Mouse (Mus musculus): ENCODE measurements around the gene Rbm20.

DNA sequence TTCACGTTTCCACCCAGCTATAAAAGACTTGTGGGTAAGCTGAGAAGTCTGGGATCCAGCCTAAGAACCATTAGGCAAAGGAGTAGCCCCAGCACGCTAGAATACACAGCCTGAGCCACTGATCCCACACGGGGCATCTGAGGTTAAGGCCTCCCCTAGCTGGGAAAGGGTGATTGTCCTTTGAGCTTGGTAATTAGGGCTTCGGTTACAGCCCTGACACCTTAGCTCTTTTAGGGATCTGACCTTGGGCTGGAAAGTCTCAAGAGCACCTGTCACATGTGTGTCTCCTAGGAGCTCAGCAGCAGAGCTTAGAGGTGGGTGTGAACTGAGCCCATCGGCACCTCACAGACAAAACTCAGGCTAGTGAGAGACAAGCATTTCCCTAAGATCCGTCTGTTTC is 146.7 kb downstream of the Rbm20 start:
- TF ChIP-seq ZC3H11A (IDR thresholded peaks at IDR 0.05; ENCODE audit: borderline replicate concordance, low read depth, low read length) (no peak), CHD2 (IDR thresholded peaks at IDR 0.05; ENCODE audit: low read depth, low read length) (no peak), MAFK (IDR thresholded peaks at IDR 0.05; ENCODE audit: insufficient read depth, low read depth, low read length) (no peak), HCFC1 (IDR thresholded peaks at IDR 0.05; ENCODE audit: borderline replicate concordance, insufficient read depth, low read length) (no peak), ZNF384 (IDR thresholded peaks at IDR 0.05; ENCODE audit: low read depth, low read length) (no peak)
